Mouse (Mus musculus): ENCODE data around the gene Ap1m2.
"Not testable (repeated sequence)": the region's sequence is repeated elsewhere in the genome, so short reads cannot be mapped to it uniquely, and the experiment has no call there.

The Ap1m2 gene

GRCm38 (mm10) chr9:21328041-21328440 is 15.9 kb upstream of the Ap1m2 start:
- in situ Hi-C loops (cut with MboI, MseI): loop anchor here (10.0 kb wide), 1 partner anchor 673 kb away; the partner anchor contains the start of gene Pin1

- in situ Hi-C loops (cut with MboI, MseI): loop anchor here (10.0 kb wide), 1 partner anchor 673 kb away; the partner anchor contains the start of gene Pin1
These were observed 15.4 kb upstream of the Ap1m2 start for GRCm38 (mm10) chr9:21327569-21327968.

GRCm38 (mm10) chr9:21324269-21324668 is 12.1 kb upstream of the Ap1m2 start:
- in situ Hi-C loops (cut with MboI, MseI): loop anchor here (10.0 kb wide), 1 partner anchor 669 kb away; the partner anchor contains the start of gene Pin1

GRCm38 (mm10) chr9:21322917-21323297 is 10.8 kb upstream of the Ap1m2 start:
- in situ Hi-C loops (cut with MboI, MseI): loop anchor here (10.0 kb wide), 1 partner anchor 668 kb away; the partner anchor contains the start of gene Pin1

GRCm38 (mm10) chr9:21322211-21322916 is 10.2 kb upstream of the Ap1m2 start:
- in situ Hi-C loops (cut with MboI, MseI): loop anchor here (10.0 kb wide), 1 partner anchor 668 kb away; the partner anchor contains the start of gene Pin1

- in situ Hi-C loops (cut with MboI, MseI): loop anchor here (10.0 kb wide), 1 partner anchor 667 kb away; the partner anchor contains the start of gene Pin1
These were observed 9.3 kb upstream of the Ap1m2 start for GRCm38 (mm10) chr9:21321513-21321835.

GRCm38 (mm10) chr9:21320619-21321512 is 8.7 kb upstream of the Ap1m2 start, which contains the start of gene Slc44a2:
Gene Slc44a2, plus strand, starts transcription at chr9:21320698.
- in situ Hi-C loops (cut with MboI, MseI): loop anchor here (10.0 kb wide), 1 partner anchor 666 kb away; the partner anchor contains the start of gene Pin1

GRCm38 (mm10) chr9:21320280-21320618 is 8.1 kb upstream of the Ap1m2 start:
- in situ Hi-C loops (cut with MboI, MseI): loop anchor here (10.0 kb wide), 1 partner anchor 665 kb away; the partner anchor contains the start of gene Pin1

- in situ Hi-C loops (cut with MboI, MseI): loop anchor here (5.0 kb wide), 1 partner anchor 33 kb away; no protein-coding TSS in a partner anchor
These were observed 7.4 kb upstream of the Ap1m2 start for GRCm38 (mm10) chr9:21319503-21319902.

- in situ Hi-C loops (cut with MboI, MseI): loop anchor here (5.0 kb wide), 1 partner anchor 34 kb away; no protein-coding TSS in a partner anchor
These were observed 6.7 kb upstream of the Ap1m2 start for GRCm38 (mm10) chr9:21318792-21319191.

- in situ Hi-C loops (cut with MboI, MseI): loop anchor here (5.0 kb wide), 1 partner anchor 36 kb away; no protein-coding TSS in a partner anchor
These were observed 4.6 kb upstream of the Ap1m2 start for GRCm38 (mm10) chr9:21316696-21317095.

GRCm38 (mm10) chr9:21315421-21315820 is 3.3 kb upstream of the Ap1m2 start:
- in situ Hi-C loops (cut with MboI, MseI): loop anchor here (5.0 kb wide), 1 partner anchor 37 kb away; no protein-coding TSS in a partner anchor

GRCm38 (mm10) chr9:21314367-21315140 is 2.4 kb upstream of the Ap1m2 start:
- in situ Hi-C loops (cut with MboI, MseI): loop anchor here (5.0 kb wide), 1 partner anchor 38 kb away; no protein-coding TSS in a partner anchor

GRCm38 (mm10) chr9:21313394-21313793 is 1.3 kb upstream of the Ap1m2 start:
- in situ Hi-C loops (cut with MboI, MseI): no loop called here

- in situ Hi-C loops (cut with MboI, MseI): no loop called here
These were observed 442 bp downstream of the Ap1m2 start for GRCm38 (mm10) chr9:21311695-21312094.

GRCm38 (mm10) chr9:21309150-21309741 is 2.9 kb downstream of the Ap1m2 start:
- in situ Hi-C loops (cut with MboI, MseI): no loop called here

- in situ Hi-C loops (cut with MboI, MseI): no loop called here
These were observed 7.1 kb downstream of the Ap1m2 start for GRCm38 (mm10) chr9:21305065-21305464.

GRCm38 (mm10) chr9:21299014-21299413 is 13.1 kb downstream of the Ap1m2 start:
- in situ Hi-C loops (cut with MboI, MseI): no loop called here

- in situ Hi-C loops (cut with MboI, MseI): no loop called here
These were observed 19.9 kb downstream of the Ap1m2 start for GRCm38 (mm10) chr9:21292271-21292670.

GRCm38 (mm10) chr9:21291868-21292267 is 20.3 kb downstream of the Ap1m2 start:
- in situ Hi-C loops (cut with MboI, MseI): not testable (repeated sequence)
